Mouse (Mus musculus): ENCODE data around the gene Actn4. TPM values are rescaled to one million over a fixed set of nuclear protein-coding genes. Genes with fewer than 3 reads are reported as not detected.
A peak's percentile ranks its signal among the peaks of the same experiment; 100 is the strongest.

Gene Actn4
- total and polyA plus RNA-seq, 3 experiments = 60.5 to 267 TPM; not detected in 1

GRCm38 (mm10) chr7:28960354-28961046 lies 1.6 kb downstream of the Actn4 start:
- Histone ChIP-seq H3K9ac (ENCODE audit: control insufficient read depth, low read depth, low read length, poor library complexity, severe bottlenecking) (peak overlapping the region; percentile 77), H3K36me3 (ENCODE audit: control insufficient read depth in 1 of 2, insufficient read depth in 2 of 2, low read length in 2 of 2) (peaks cover 2 to 60% of the 10 kb centered on the region in 2 experiments; a peak in 3 of 4 replicates), H3K27me3 (ENCODE audit: control insufficient read depth in 1 of 2, insufficient read depth in 2 of 2, low read length in 2 of 2) (no peaks in the 10 kb centered on the region), H3K4me1 (ENCODE audit: control insufficient read depth in 1 of 2, insufficient read depth in 2 of 2, low read length in 2 of 2) (peaks cover 38 to 49% of the 10 kb centered on the region in 2 experiments), H3K4me3 (ENCODE audit: control insufficient read depth in 1 of 2, insufficient read depth in 1 of 2, low read depth in 2 of 2, low read length in 2 of 2) (peak overlapping the region; percentile 68 to 73), H3K9me3 (replicated peaks; ENCODE audit: insufficient read depth, low read length) (no peaks in the 10 kb centered on the region), H3K79me2 (ENCODE audit: control insufficient read depth, insufficient read depth, low read length, poor library complexity) (peaks cover 59% of the 10 kb centered on the region), H3K27ac (ENCODE audit: control insufficient read depth, low read depth, low read length) (peak overlapping the region; percentile 78)
- TF ChIP-seq RCOR1 (IDR thresholded peaks at IDR 0.05; ENCODE audit: low read depth, low read length) = no peak
- TF ChIP-seq UBTF (IDR thresholded peaks at IDR 0.05; ENCODE audit: borderline replicate concordance, insufficient read depth, low read depth, low read length) = no peak
- TF ChIP-seq MAX (IDR thresholded peaks at IDR 0.05; ENCODE audit: low read length) = no peak
- TF ChIP-seq ELF1 (IDR thresholded peaks at IDR 0.05; ENCODE audit: low read depth, low read length) = no peak
- TF ChIP-seq ZMIZ1 (IDR thresholded peaks at IDR 0.05; ENCODE audit: low read depth, low read length) = no peak
- TF ChIP-seq BHLHE40 (IDR thresholded peaks at IDR 0.05; ENCODE audit: borderline replicate concordance, low read depth, low read length) = no peak
- no peak for TF ChIP-seq E2F4 (IDR thresholded peaks at IDR 0.05; ENCODE audit: borderline replicate concordance, low read depth, low read length)
- no peak for TF ChIP-seq MYC (IDR thresholded peaks at IDR 0.05; ENCODE audit: low read depth, low read length)
- no peak for TF ChIP-seq ETS1 (IDR thresholded peaks at IDR 0.05; ENCODE audit: low read depth, low read length)
- no peak for TF ChIP-seq POLR2AphosphoS2 (IDR thresholded peaks at IDR 0.05; ENCODE audit: low read length)
- no peak for TF ChIP-seq GABPA (IDR thresholded peaks at IDR 0.05; ENCODE audit: low read depth, low read length)
- no peak for TF ChIP-seq MAZ (IDR thresholded peaks at IDR 0.05; ENCODE audit: low read depth, low read length)
- TF ChIP-seq ZNF384 (IDR thresholded peaks at IDR 0.05; ENCODE audit: low read depth, low read length) = no peak
- no peak for TF ChIP-seq NELFE (IDR thresholded peaks at IDR 0.05; ENCODE audit: low read depth, low read length)
- no peak for TF ChIP-seq KAT2A (conservative IDR thresholded peaks at IDR 0.05; ENCODE audit: low read depth, low read length)
- TF ChIP-seq MXI1 (IDR thresholded peaks at IDR 0.05; ENCODE audit: low read depth, low read length) = no peak
- no peak for DNase-seq (ENCODE audit: low read depth, low spot score)

- Histone ChIP-seq H3K9me3 (replicated peaks; ENCODE audit: insufficient read depth, low read length) (no peaks in the 10 kb centered on the region), H3K9ac (ENCODE audit: control insufficient read depth, low read depth, low read length, poor library complexity, severe bottlenecking) (peak overlapping the region; percentile 77), H3K27me3 (ENCODE audit: control insufficient read depth in 1 of 2, insufficient read depth in 2 of 2, low read length in 2 of 2) (no peaks in the 10 kb centered on the region), H3K36me3 (ENCODE audit: control insufficient read depth in 1 of 2, insufficient read depth in 2 of 2, low read length in 2 of 2) (peaks cover 2 to 66% of the 10 kb centered on the region in 2 experiments; a peak in 3 of 4 replicates), H3K4me3 (ENCODE audit: control insufficient read depth in 1 of 2, insufficient read depth in 1 of 2, low read depth in 2 of 2, low read length in 2 of 2) (peak overlapping the region; percentile 68 to 73), H3K4me1 (ENCODE audit: control insufficient read depth in 1 of 2, insufficient read depth in 2 of 2, low read length in 2 of 2) (peaks cover 38 to 53% of the 10 kb centered on the region in 2 experiments), H3K27ac (ENCODE audit: control insufficient read depth, low read depth, low read length) (peak overlapping the region; percentile 78), H3K79me2 (ENCODE audit: control insufficient read depth, insufficient read depth, low read length, poor library complexity) (peaks cover 68% of the 10 kb centered on the region)
- DNase-seq (ENCODE audit: low read depth, low spot score) = peak; percentile 88
- no peak for TF ChIP-seq BHLHE40 (IDR thresholded peaks at IDR 0.05; ENCODE audit: borderline replicate concordance, low read depth, low read length)
- peak; percentile 64 for TF ChIP-seq MAX (IDR thresholded peaks at IDR 0.05; ENCODE audit: low read length)
- 0 out of 2 replicates have a peak, but pooled peaks have one; percentile 14 for TF ChIP-seq MEF2A (IDR thresholded peaks at IDR 0.05; ENCODE audit: extremely low read depth, insufficient replicate concordance, low read depth, low read length, poor library complexity, severe bottlenecking)
- peak; percentile 86 for TF ChIP-seq SIN3A (IDR thresholded peaks at IDR 0.05; ENCODE audit: low read length)
- TF ChIP-seq TCF12 (IDR thresholded peaks at IDR 0.05; ENCODE audit: low read depth, low read length) = peak; percentile 70
- TF ChIP-seq MAZ (IDR thresholded peaks at IDR 0.05; ENCODE audit: low read depth, low read length) = peak; percentile 51; the same call in 1 of the 2 replicates
- no peak; the same call in 1 of the 2 replicates for TF ChIP-seq CHD2 (IDR thresholded peaks at IDR 0.05; ENCODE audit: low read length)
- TF ChIP-seq MYB (IDR thresholded peaks at IDR 0.05; ENCODE audit: low read depth, low read length) = no peak
- 0 out of 2 replicates have a peak, but pooled peaks have one; percentile 44 for TF ChIP-seq MYC (IDR thresholded peaks at IDR 0.05; ENCODE audit: low read depth, low read length)
- TF ChIP-seq EP300 (IDR thresholded peaks at IDR 0.05; ENCODE audit: low read depth in 1 of 2, low read length in 2 of 2) = peak; percentile 79 to 85
- TF ChIP-seq GATA1 (IDR thresholded peaks at IDR 0.05; ENCODE audit: low read depth, low read length) = peak; percentile 84
- peak; percentile 55 for TF ChIP-seq ZNF384 (IDR thresholded peaks at IDR 0.05; ENCODE audit: low read depth, low read length)
- TF ChIP-seq MXI1 (IDR thresholded peaks at IDR 0.05; ENCODE audit: low read depth, low read length) = peak; percentile 74
- no peak for TF ChIP-seq ELF1 (IDR thresholded peaks at IDR 0.05; ENCODE audit: low read depth, low read length)
- peak; percentile 35; the same call in 1 of the 2 replicates for TF ChIP-seq HCFC1 (IDR thresholded peaks at IDR 0.05; ENCODE audit: low read depth, low read length)
- 0 out of 2 replicates have a peak, but pooled peaks have one; percentile 38 for TF ChIP-seq TBP (IDR thresholded peaks at IDR 0.05; ENCODE audit: low read depth, low read length)
- TF ChIP-seq ZKSCAN1 (IDR thresholded peaks at IDR 0.05; ENCODE audit: low read depth, low read length) = no peak
- TF ChIP-seq POLR2AphosphoS5 (IDR thresholded peaks at IDR 0.05; ENCODE audit: borderline replicate concordance, low read depth, low read length) = no peak
- TF ChIP-seq ETS1 (IDR thresholded peaks at IDR 0.05; ENCODE audit: low read depth, low read length) = peak; percentile 87
- peak; percentile 81 for TF ChIP-seq TAL1 (IDR thresholded peaks at IDR 0.05; ENCODE audit: low read length)
Measured at GRCm38 (mm10) chr7:28959505-28960045, 2.6 kb downstream of the Actn4 start.

All from MEL (cell line).